Mouse (Mus musculus): ENCODE results near the gene Mrap2.

Gene Mrap2

GRCm38 (mm10) chr9:87178534-87178933, 34.4 kb downstream of the Mrap2 start:
- DNase-seq (ENCODE audit: low spot score in 2 of 2) = no peak

GRCm38 (mm10) chr9:87182231-87182630, 38.1 kb downstream of the Mrap2 start:
- DNase-seq (ENCODE audit: low spot score in 2 of 2) = no peak

- no peak for DNase-seq (ENCODE audit: low spot score in 2 of 2)
These were observed 43.2 kb downstream of the Mrap2 start for GRCm38 (mm10) chr9:87187336-87187735.

GRCm38 (mm10) chr9:87193721-87194120, 49.6 kb downstream of the Mrap2 start:
- DNase-seq (ENCODE audit: low spot score in 2 of 2) = no peak

GRCm38 (mm10) chr9:87197277-87197676, 53.2 kb downstream of the Mrap2 start:
- DNase-seq (ENCODE audit: low spot score in 2 of 2) = no peak

GRCm38 (mm10) chr9:87198036-87198435, 53.9 kb downstream of the Mrap2 start:
- no peak for DNase-seq (ENCODE audit: low spot score in 2 of 2)

GRCm38 (mm10) chr9:87200426-87200825, 56.3 kb downstream of the Mrap2 start:
- DNase-seq (ENCODE audit: low spot score in 2 of 2) = no peak

GRCm38 (mm10) chr9:87200919-87201318, 56.8 kb downstream of the Mrap2 start:
- no peak for DNase-seq (ENCODE audit: low spot score in 2 of 2)

- DNase-seq (ENCODE audit: low spot score in 2 of 2) = no peak
These were observed 58.3 kb downstream of the Mrap2 start for GRCm38 (mm10) chr9:87202431-87202830.

GRCm38 (mm10) chr9:87210830-87211339, 66.8 kb downstream of the Mrap2 start:
- no peak for DNase-seq (ENCODE audit: low spot score in 2 of 2)

- no peak for DNase-seq (ENCODE audit: low spot score in 2 of 2)
These were observed 69.1 kb downstream of the Mrap2 start for GRCm38 (mm10) chr9:87213204-87213603.

All from spleen, postnatal 14 days (tissue).